Mouse (Mus musculus) limb, embryonic 14.5 days (tissue): ENCODE measurements around the gene Scrn1. TPM values are rescaled to one million over a fixed set of nuclear protein-coding genes. Genes with fewer than 3 reads are reported as not detected.

Experiments used
- ATAC-seq: fragments of 200-750 bp; cut with Nextera tagmentation; 2 replicates; pipeline ENCODE4 v1.8.0; 2017; ENCODE audit warnings: low read depth, moderate number of reproducible peaks, moderate TSS enrichment; ENCODE audit not compliant: low FRiP score
- DNase-seq: peaks from one replicate; pipeline ENCODE4 v3.0.0-alpha.2; 2015; ENCODE audit warnings: low spot score
- H3K27ac ChIP-seq: fragments of 300-500 bp; sonication (generic); replicated peaks from 2 replicates; pipeline ENCODE4 v1.5.1; 2014; ENCODE audit warnings: low read depth, mild to moderate bottlenecking, low read length, moderate library complexity, mixed read lengths
- H3K27me3 ChIP-seq: fragments of 300-500 bp; sonication (generic); 2 replicates; pipeline ENCODE4 v1.6.1; 2014; ENCODE audit warnings: low read length, mixed read lengths; ENCODE audit not compliant: control insufficient read depth, insufficient read depth
- H3K36me3 ChIP-seq: fragments of 300-500 bp; sonication (generic); 2 replicates; pipeline ENCODE4 v1.6.1; 2014; ENCODE audit warnings: mild to moderate bottlenecking, low read length, moderate library complexity, mixed read lengths; ENCODE audit not compliant: control insufficient read depth, insufficient read depth
- H3K4me1 ChIP-seq: fragments of 300-500 bp; sonication (generic); 2 replicates; pipeline ENCODE4 v1.6.1; 2014; ENCODE audit warnings: antibody characterized with exemption, low read length, mixed read lengths; ENCODE audit not compliant: control insufficient read depth, insufficient read depth
- H3K4me2 ChIP-seq: fragments of 300-500 bp; sonication (generic); replicated peaks from 2 replicates; pipeline ENCODE4 v1.6.1; 2014; ENCODE audit warnings: low read depth, mild to moderate bottlenecking, low read length, moderate library complexity; ENCODE audit not compliant: severe bottlenecking
- H3K4me3 ChIP-seq: fragments of 300-500 bp; sonication (generic); replicated peaks from 2 replicates; pipeline ENCODE4 v1.5.1; 2014; ENCODE audit warnings: low read length
- H3K9ac ChIP-seq: fragments of 300-500 bp; sonication (generic); 2 replicates; pipeline ENCODE4 v1.6.1; 2014; ENCODE audit warnings: mild to moderate bottlenecking, low read depth, low read length, moderate library complexity; ENCODE audit not compliant: severe bottlenecking
- H3K9me3 ChIP-seq: fragments of 300-500 bp; sonication (generic); 2 replicates; pipeline ENCODE4 v1.6.1; 2016; ENCODE audit warnings: low read length; ENCODE audit not compliant: control insufficient read depth
- POLR2A ChIP-seq: fragments of 200-500 bp; IDR thresholded peaks from 2 replicates; pipeline ENCODE4 v1.8.0; 2012; ENCODE audit warnings: inconsistent platforms, mild to moderate bottlenecking, moderate library complexity, borderline replicate concordance; ENCODE audit not compliant: insufficient read depth, insufficient read length; ENCODE audit errors: extremely low read depth
- whole genome bisulfite sequencing: fragments of 180-500 bp; shearing (Covaris S2); extraction: QIAGEN DNeasy Blood & Tissue Kit; methylation state at CpG from one replicate; pipeline ENCODE4 v1.1.7; 2014; 5-methylcytosine and 5-hydroxymethylcytosine counted together
- polyA plus RNA-seq, 2 experiments: library from polyadenylated mRNA; depleted of rRNA in 1 of 2; stranded (reverse) in 1 of 2; unstranded in 1 of 2; fragments of >200 nt; fragmentation: Nextera tagmentation in 1 of 2; extraction: Ambion mirVana in 1 of 2; gene quantifications; 2 replicates each; pipeline versions ENCODE4 v1.2.1 to v1.2.3; 2012 to 2014

The Scrn1 gene
- polyA plus RNA-seq, 2 experiments = 6.3 to 8.0 TPM

DNA sequence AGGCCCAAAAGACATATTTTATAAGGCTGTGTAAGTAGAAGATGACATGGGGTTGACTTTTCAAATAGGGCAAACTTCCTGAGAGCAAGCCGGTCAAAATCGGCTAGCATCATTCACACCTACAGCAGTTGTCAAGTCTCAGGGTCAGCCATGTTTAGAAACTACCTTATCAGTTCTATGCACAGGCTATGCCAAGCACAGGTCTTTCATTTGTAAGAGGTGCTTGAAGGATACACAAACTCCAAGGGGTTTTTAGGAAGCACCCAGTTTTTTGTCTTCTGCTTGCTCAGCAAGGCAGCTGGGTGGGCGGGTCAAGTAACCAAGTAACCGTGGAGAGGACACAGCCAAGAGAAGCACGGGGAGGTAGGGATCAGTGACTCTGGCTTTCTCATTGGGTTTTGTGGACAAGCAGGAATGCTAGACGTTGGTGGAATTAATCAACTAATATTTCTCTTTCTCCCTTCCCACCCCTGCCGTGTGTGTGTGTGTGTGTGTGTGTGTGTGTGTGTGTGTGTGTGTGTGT lies 15.4 kb downstream of the Scrn1 start:
- no peak overlapping the region for H3K9ac ChIP-seq
- no peak for ATAC-seq
- H3K4me1 ChIP-seq = peaks cover 3% of the 10 kb centered on the region; the same call in 1 of the 2 replicates
- 74% methylated on average over 7 of the region's 7 CpGs for WGBS
- DNase-seq = no peak
- H3K27me3 ChIP-seq = no peaks in the 10 kb centered on the region
- H3K4me3 ChIP-seq = no peak overlapping the region
- no peak overlapping the region for H3K4me2 ChIP-seq
- H3K36me3 ChIP-seq = no peaks in the 10 kb centered on the region
- H3K27ac ChIP-seq = no peak overlapping the region
- TF ChIP-seq POLR2A = no peak
- H3K9me3 ChIP-seq = no peaks in the 10 kb centered on the region

GRCm38 (mm10) chr6:54549311-54549710 lies 17.0 kb downstream of the Scrn1 start:
- Histone ChIP-seq H3K4me3 (no peak overlapping the region), H3K36me3 (no peaks in the 10 kb centered on the region), H3K9me3 (no peaks in the 10 kb centered on the region), H3K27me3 (no peaks in the 10 kb centered on the region), H3K4me2 (no peak overlapping the region), H3K27ac (no peak overlapping the region), H3K4me1 (peaks cover 3% of the 10 kb centered on the region; the same call in 1 of the 2 replicates), H3K9ac (no peak overlapping the region)
- WGBS = 50% methylated on average over 4 of the region's 4 CpGs
- no peak for TF ChIP-seq POLR2A
- ATAC-seq (no peak), DNase-seq (no peak)

GRCm38 (mm10) chr6:54548314-54549019 lies 17.8 kb downstream of the Scrn1 start:
- Histone ChIP-seq H3K4me1 (peaks cover 3% of the 10 kb centered on the region; the same call in 1 of the 2 replicates), H3K4me2 (no peak overlapping the region), H3K9me3 (no peaks in the 10 kb centered on the region), H3K36me3 (no peaks in the 10 kb centered on the region), H3K9ac (no peak overlapping the region), H3K27me3 (no peaks in the 10 kb centered on the region), H3K27ac (no peak overlapping the region), H3K4me3 (no peak overlapping the region)
- ATAC-seq = no peak
- 58% methylated on average over 13 of the region's 13 CpGs for WGBS
- DNase-seq = peak; percentile 15
- TF ChIP-seq POLR2A = no peak

DNA sequence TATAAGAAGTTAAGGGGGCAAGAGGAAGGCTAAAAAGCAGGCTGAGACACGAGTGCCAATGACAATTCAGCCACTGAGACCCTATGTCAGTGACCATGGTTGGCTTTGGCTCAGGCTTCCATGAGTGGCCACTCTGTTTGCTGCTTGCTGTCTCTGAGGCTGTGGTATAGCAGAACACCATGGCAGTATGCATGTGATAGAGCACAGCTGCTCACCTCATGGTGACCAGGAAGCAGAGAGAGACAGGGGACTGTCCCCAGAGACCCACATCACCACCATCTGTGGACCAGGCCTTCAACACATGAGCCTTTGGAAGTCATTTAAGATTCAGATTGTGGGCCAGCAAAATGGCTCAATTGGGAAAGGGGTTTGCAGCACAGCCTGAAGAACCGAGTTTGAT lies 22.6 kb downstream of the Scrn1 start:
- 66% methylated on average over 2 of the region's 2 CpGs for WGBS
- DNase-seq = no peak
- no peak for ATAC-seq

GRCm38 (mm10) chr6:54542836-54543235 lies 23.5 kb downstream of the Scrn1 start:
- DNase-seq = no peak
- no peak for ATAC-seq

More for the DNA sequence above, 22.6 kb downstream of the Scrn1 start:
- H3K9me3 ChIP-seq = no peaks in the 10 kb centered on the region
- no peak overlapping the region for H3K4me3 ChIP-seq
- H3K4me1 ChIP-seq = no peaks in the 10 kb centered on the region
- H3K9ac ChIP-seq = no peak overlapping the region
- no peaks in the 10 kb centered on the region for H3K27me3 ChIP-seq
- H3K4me2 ChIP-seq = no peak overlapping the region
- TF ChIP-seq POLR2A = no peak
- H3K36me3 ChIP-seq = no peaks in the 10 kb centered on the region
- no peak overlapping the region for H3K27ac ChIP-seq

More at GRCm38 (mm10) chr6:54542836-54543235, 23.5 kb downstream of the Scrn1 start:
- no peaks in the 10 kb centered on the region for H3K9me3 ChIP-seq
- no peaks in the 10 kb centered on the region for H3K36me3 ChIP-seq
- H3K9ac ChIP-seq = no peak overlapping the region
- no peak overlapping the region for H3K27ac ChIP-seq
- H3K27me3 ChIP-seq = no peaks in the 10 kb centered on the region
- no peaks in the 10 kb centered on the region for H3K4me1 ChIP-seq
- H3K4me3 ChIP-seq = no peak overlapping the region
- H3K4me2 ChIP-seq = no peak overlapping the region
- no peak for TF ChIP-seq POLR2A
- 81% methylated on average over 7 of the region's 7 CpGs for WGBS
